Mouse (Mus musculus) cerebellum, adult 11-12 months (tissue): Measurements from ENCODE around the gene Ogfrl1.
A peak's percentile ranks its signal among the peaks of the same experiment; 100 is the strongest.
"Not testable (repeated sequence)": the region's sequence is repeated elsewhere in the genome, so short reads cannot be mapped to it uniquely, and the experiment has no call there.

ENCODE experiments used
- DNase-seq: peaks from one replicate; pipeline ENCODE4 v3.0.0; 2022

Ogfrl1 gene

GRCm38 (mm10) chr1:23397623-23398022, at the start of gene Ogfrl1:
TSS of gene Ogfrl1 (minus strand) at chr1:23397772.
- DNase-seq, result no peak

DNA sequence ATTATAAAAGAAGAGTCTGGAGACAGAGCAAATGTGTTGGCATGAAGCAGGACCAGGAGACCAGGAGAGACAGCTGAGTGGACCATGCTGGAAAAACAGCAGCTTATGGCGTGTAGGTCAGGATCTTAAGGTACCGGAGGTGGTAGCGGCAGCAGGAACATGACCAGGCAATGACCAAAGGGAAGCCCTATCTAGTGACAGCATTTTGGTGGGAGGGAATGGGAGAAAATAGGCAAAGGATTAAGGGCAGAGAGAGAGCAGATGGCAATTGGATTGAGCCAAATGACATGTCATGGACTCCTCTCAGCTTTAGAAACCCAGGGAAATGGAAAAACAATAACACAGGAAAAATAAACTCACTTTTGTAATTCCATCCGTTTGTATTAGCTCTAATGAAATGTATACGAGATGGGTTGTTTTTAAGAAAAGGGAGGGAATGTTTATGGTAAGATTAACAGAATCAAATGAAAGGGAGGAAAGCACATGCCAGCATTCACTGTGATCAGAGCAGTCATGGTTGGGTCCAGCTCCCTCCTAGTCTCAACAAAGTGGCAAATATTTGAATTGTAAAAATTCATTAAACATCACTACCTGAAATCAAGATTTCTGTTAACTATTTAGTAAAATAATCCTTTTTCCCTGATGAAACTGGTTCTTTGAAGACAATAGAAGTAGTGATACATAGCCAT, 48.3 kb upstream of the Ogfrl1 start:
- DNase-seq, result peak; percentile 74

DNA sequence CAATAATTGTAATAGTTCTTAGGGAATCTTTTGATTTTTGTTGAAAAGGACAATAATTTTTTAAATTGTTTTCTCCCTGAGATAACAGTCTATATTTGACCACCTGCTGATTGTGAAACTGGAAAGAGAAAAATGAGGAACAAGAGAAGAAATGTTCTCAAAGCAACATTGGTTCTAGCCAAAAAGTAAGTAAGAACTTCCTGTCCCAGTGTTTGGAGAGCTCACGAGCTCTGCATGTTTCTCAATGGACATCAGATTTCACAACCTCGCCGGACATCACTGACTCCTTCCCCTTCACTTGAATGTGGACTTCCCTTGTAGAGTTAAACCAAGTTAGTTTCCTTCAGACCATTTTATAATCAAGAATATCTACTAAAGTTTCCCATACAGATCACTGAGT, 36.0 kb upstream of the Ogfrl1 start:
- DNase-seq, result no peak

DNA sequence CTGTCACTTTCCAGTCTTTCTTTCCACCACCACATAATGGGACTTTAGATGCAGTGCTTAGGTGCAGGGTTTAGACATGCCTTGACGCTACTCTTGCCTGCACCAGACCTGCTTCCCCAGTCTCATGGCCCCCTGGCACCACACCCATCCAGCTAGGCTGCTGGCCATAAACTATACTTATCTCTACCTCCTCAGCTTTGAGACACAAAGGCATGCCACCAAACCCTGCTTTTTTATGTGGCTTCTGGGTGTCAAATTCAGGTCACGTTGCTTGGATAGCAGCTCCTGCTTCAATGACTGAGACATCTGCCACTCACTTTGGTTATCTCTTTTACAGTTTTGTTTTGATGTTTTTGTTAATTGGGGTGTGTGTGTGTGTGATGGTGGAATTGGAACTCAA, 28.9 kb upstream of the Ogfrl1 start:
- DNase-seq, result no peak

GRCm38 (mm10) chr1:23418941-23419340, 21.4 kb upstream of the Ogfrl1 start:
- DNase-seq, result no peak

DNA sequence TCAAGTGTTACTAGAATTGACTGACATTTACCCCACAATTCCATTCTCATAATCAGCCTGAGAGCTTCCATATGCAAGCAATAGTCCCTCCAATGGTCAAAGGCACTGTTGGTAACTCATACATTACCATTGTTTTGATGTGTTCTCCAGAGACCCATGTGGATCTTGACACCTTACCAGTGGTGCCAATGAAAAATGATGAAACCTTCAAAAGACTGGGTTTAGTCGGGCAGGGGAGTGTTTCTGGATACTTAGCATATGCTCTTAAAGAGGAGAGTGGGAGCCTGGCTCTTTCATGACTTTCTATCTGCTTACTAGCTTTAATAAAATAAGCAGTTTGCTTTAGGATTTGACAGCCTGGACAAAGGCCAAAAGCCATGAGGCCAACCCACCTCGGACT, 20.5 kb upstream of the Ogfrl1 start:
- no peak for DNase-seq

GRCm38 (mm10) chr1:23417562-23417961, 20.0 kb upstream of the Ogfrl1 start:
- DNase-seq, result no peak

GRCm38 (mm10) chr1:23411533-23411932, 14.0 kb upstream of the Ogfrl1 start:
- no peak for DNase-seq

- DNase-seq, result no peak
Observed at GRCm38 (mm10) chr1:23409960-23410359, 12.4 kb upstream of the Ogfrl1 start.

- DNase-seq, result no peak
Observed at GRCm38 (mm10) chr1:23402401-23402800, 4.8 kb upstream of the Ogfrl1 start.

DNA sequence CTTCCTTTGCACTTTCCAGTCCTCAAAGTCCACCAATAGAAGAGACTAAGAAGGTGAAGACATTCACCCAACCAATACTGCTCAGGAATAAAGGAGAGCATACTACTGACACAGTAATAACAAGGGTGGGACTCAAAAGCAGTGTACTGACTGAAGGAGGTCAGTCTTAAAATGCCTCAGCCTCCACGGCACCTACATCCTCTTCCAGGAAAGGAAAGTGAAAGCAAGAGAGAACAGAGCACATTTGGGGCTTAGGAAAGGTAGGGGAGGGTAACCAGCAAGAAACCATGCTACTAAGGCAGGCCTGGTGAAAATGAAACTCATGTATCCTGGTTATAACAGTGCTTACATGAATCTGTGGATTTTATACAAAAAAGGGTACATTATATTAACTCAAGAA, 2.0 kb upstream of the Ogfrl1 start:
- no peak for DNase-seq

DNA sequence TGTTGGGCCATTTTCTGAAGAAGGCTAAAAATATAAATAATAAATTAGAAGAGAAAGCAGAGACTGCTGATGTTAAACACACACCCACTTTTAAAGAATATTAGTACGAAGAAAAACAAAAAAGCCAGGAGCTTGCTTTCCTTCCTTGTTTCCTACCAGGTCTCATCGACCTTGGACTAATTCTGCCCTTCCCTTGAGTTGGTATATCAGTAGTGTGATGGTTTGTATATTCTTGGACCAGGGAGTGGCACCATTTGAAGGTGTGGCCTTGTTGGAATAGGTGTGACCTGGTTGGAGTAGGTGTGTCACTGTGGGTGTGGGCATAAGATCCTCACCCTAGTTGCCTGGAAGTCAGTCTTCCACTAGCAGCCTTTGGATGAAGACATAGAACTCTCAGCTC, 3.2 kb downstream of the Ogfrl1 start:
- not testable (repeated sequence) for DNase-seq

DNA sequence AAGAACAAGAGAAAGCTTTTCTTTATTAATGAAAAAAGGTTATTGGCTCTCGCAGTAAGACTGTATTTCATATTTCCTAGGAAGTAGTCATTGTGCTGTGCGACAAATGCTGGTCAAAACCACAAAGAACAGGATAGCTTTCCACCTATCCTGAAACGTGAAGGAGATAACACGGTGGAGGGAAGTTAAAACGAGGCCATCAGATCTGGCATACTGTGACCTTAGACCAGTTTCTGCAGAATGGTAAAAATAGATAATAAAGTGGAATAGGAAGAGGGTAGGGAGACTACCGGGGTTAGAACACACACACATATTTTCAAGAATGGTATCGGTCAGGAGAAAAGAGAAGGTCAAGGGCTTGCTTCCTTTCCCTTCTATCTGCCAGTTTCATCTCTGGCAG, 5.8 kb downstream of the Ogfrl1 start:
- no peak for DNase-seq

DNA sequence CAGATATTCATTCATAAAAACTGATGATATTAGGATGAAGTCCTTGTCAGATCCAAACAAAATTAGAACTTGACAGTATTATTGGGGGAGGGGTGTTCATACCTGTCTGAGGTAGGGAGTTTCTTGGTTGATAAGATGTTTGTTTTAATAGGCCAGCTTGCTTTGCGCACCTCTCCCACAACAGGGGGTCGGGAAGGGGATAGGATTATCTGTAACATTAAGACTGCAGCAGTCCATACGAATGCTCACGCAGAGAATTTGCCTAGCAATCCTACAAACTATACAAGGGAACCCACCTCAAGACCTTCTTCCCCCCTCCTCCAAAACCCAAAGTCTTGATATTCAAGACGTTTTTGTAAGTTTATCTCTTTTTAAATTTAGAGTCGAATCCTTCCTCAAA, 13.2 kb downstream of the Ogfrl1 start:
- DNase-seq, result peak; percentile 52

DNA sequence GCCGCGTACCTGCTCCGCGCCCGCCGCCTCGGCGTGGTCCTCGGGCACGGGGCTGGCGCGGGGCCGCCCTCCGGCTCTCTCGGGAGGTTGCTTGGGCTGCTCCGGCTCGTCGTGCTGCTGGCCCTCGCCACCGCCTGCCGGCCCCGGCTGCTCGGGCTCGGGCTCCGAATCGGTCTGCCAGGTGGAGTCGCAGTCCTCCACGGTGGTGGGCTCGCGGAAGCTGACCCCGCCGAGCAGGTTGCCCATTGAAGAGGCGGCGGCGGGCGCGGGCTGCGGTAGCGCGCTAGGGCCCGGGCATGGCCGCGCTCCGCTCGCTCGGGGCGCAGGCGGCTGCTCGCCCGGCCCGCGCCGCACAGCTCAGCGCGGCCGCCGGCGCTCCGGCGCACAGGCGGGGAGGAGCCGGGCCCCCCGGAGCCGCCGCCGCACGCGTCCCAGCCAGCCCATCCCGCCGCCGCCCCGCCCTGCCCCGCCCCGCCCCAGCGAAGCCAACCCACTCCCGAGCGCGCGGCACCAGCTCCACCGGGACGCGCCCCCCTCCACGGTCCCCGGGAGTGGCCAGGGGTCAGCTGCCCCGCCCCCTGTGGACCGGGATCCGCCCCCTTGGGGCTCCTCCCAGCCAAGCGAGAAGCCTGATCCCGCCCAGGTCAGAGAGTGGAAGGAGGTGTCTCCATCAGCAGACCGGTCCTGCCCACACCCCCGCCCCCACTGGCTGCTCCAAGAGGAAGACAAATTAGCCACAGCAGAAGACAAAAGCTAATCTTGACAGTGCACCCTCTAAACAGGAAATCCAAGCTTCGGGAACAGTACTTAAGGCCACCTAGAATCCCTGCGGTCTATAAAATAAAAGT, 14.5 kb downstream of the Ogfrl1 start:
- peak; percentile 99 for DNase-seq

- DNase-seq, result no peak
Observed at GRCm38 (mm10) chr1:23382461-23382805, 15.1 kb downstream of the Ogfrl1 start.

DNA sequence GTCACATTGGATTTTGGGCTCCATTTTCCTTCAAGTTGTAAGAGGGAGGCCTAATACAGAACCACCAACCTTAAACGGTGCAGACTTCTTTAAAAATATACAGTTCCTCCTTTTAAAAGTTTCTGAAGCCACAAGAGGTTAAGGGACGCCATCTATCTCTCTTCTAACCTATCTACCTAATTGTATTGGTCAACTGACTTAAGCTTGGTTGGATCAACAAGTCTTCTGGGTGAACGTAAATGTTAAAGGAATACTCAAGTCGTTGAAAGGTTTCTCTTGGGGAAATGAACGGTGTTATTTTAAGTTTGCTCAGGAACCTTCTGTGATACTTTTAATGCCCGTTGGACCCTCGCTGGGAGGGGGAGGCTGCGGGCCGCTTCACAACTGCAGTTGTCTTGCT, 15.5 kb downstream of the Ogfrl1 start:
- no peak for DNase-seq

DNA sequence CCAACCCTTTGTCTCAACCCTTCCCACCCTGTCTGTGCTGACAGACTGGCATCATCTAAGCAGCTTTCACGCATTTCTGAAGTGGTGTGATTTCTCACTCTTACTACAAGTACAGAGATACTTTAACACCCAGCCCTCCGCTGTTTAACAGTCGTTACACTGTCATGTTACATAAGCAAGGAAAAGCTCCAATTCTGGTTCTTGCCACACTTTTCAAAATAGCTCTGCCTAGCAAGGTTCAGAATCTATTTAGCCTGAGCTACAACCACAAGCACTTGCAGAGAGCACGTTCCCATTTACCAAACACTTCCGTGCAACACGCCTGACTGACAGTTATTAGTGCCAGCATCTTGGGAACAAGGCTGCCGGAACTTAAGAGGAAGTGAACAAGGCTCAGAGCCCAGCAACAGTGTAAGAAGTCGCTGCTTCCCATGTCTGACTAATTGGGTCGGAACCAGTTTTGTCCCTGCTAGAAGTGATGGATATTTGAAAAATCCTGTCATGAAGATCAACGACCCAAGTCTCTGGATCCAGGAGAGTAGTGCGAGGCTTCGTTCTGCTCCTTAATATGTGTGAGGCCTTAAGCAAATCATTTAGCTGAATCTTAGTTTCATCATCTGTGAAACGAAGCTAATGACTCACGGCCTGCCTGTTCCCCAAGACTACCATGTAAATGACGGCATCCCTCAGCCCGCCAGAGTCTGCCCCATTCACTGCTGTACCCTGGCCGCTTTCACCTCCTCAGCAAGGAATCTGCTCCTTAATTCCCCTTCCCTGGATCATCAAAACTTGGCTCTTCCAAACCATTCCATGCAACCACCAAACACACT, 17.4 kb downstream of the Ogfrl1 start:
- DNase-seq, result peak; percentile 44

DNA sequence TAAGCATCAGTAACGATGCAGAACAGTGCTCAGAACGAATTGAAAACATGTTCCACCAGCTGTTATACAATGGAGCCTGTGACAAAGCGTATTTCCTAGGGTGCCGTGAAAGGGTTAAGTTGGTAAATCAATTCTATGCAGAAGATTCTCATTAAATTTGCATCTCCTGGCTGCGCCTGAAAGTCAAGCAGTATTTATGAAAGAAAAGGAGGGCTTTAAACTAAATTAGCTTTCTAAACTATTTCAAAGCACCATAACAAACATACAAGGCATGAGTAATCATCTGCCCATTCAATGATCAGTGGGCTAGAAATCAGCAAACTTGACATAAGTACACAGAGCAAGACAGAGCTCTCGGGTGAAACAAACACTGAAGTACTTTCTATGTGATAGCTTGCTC, 18.3 kb downstream of the Ogfrl1 start:
- no peak for DNase-seq

DNA sequence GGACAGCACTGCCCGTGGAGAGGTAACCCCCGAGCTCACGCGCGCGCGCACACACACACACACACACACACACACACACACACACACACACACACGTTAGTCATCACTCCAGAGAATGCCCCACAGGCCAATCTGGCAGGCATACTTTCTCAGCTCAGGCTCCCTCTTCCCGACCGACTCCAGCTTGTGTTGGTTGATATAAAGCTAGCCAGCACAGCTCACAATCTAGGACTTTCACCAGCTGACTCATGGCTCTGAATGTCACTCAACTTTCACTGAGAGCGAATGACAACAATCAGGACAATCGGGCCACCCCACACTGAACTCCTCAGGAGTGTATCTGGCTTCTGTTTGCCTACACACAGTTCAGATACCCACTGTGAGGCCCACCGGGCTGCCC, 20.0 kb downstream of the Ogfrl1 start:
- peak; percentile 31 for DNase-seq

DNA sequence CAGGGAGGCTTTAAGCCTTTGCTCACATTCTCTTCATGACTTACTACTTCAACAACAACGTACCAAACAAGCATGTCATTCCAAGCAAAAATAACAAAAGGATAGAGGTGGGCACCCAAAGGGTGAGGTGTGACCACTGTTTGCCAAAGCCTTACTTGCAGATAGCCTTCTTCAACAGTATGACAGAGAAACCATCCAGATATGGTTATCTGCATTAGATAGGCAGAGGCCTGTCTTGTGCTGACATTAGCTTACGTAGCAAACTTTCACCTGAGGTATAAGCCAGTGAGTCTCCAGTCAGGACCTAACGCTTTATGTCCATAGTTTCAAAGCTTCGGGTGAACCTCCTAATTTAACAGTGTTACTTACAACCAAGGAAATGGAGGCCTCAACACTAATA, 23.4 kb downstream of the Ogfrl1 start:
- no peak for DNase-seq

DNA sequence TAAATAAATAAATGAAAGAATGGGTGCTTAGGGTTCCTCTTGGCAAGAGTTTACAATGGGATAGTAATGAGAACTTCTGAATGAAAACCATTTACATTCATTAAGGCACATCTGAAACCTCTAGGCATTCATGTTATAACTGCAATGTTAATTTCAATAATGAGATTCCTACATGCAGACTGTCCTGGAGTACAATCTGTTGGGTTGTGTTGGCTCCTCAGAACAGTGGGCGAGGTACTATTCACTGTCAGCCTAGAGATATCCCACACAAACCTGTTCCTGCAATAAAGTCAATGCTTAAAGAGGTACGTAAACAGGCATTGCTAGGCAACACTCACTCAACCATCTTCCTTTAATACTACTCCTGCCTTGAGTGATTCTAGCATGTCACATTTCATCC, 32.0 kb downstream of the Ogfrl1 start:
- DNase-seq, result no peak

- no peak for DNase-seq
Observed at GRCm38 (mm10) chr1:23352895-23353294, 44.7 kb downstream of the Ogfrl1 start.

DNA sequence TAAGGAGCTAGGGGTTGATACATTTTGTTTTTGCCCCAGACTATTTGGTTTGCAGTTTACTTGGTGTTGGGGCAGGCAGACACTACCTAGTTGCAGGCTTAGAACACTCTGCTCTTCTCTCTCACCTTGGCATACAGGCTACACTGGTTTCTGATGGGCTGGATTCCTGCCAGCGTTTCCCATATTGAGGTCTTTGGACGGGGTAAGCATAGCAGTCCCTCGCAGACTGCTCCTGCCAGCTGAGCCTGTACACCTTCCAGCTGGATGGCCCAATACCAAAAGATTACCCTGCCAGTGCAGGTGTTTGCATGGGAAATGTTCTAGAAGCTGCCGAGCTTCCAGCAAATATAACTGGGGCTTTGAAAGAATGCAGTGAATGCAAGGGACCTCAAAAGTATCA, 45.8 kb downstream of the Ogfrl1 start:
- peak; percentile 63 for DNase-seq
